Mouse (Mus musculus) limb, embryonic 12.5 days (tissue): ENCODE results near the gene Nsl1. TPM values are rescaled to one million over a fixed set of nuclear protein-coding genes. Genes with fewer than 3 reads are reported as not detected.
"Not testable (repeated sequence)": the region's sequence is repeated elsewhere in the genome, so short reads cannot be mapped to it uniquely, and the experiment has no call there.

ENCODE experiments used
- ATAC-seq: fragments of 200-750 bp; cut with Nextera tagmentation; 2 replicates; pipeline ENCODE4 v1.8.0; 2017; ENCODE audit warnings: low read depth, moderate TSS enrichment; ENCODE audit not compliant: insufficient number of reproducible peaks, insufficient read depth, low FRiP score, low TSS enrichment
- H3K27ac ChIP-seq: fragments of 300-500 bp; sonication (generic); 2 replicates; pipeline ENCODE4 v1.5.1; 2016; ENCODE audit warnings: mild to moderate bottlenecking, moderate library complexity
- H3K27me3 ChIP-seq: fragments of 300-500 bp; sonication (generic); 2 replicates; pipeline ENCODE4 v1.6.1; 2016; ENCODE audit warnings: mild to moderate bottlenecking, moderate library complexity
- H3K36me3 ChIP-seq: fragments of 300-500 bp; sonication (generic); 2 replicates; pipeline ENCODE4 v1.6.1; 2016; ENCODE audit warnings: mild to moderate bottlenecking, moderate library complexity
- H3K4me1 ChIP-seq: fragments of 300-500 bp; sonication (generic); replicated peaks from 2 replicates; pipeline ENCODE4 v1.6.1; 2016
- H3K4me2 ChIP-seq: fragments of 300-500 bp; sonication (generic); 2 replicates; pipeline ENCODE4 v1.6.1; 2016; ENCODE audit warnings: mild to moderate bottlenecking, moderate library complexity
- H3K4me3 ChIP-seq: fragments of 300-500 bp; sonication (generic); replicated peaks from 2 replicates; pipeline ENCODE4 v1.5.1; 2016; ENCODE audit warnings: mild to moderate bottlenecking
- H3K9ac ChIP-seq: fragments of 300-500 bp; sonication (generic); replicated peaks from 2 replicates; pipeline ENCODE4 v1.6.1; 2016; ENCODE audit warnings: mild to moderate bottlenecking, moderate library complexity
- H3K9me3 ChIP-seq: fragments of 300-500 bp; sonication (generic); 2 replicates; pipeline ENCODE4 v1.6.1; 2016; ENCODE audit warnings: mild to moderate bottlenecking, moderate library complexity
- WGBS: fragments of 180-500 bp; shearing (Covaris S2); methylation state at CpG from one replicate; pipeline ENCODE4 v1.1.7; 2016; 5-methylcytosine and 5-hydroxymethylcytosine counted together
- polyA plus RNA-seq: library from polyadenylated mRNA; unstranded; fragments of >200 nt; fragmentation: Nextera tagmentation; extraction: Ambion mirVana; gene quantifications from 2 replicates; pipeline ENCODE4 v1.2.1, GENCODE M21; 2016

The Nsl1 gene
- polyA plus RNA-seq, 1 experiment from 2014 or later, result 33.2 TPM

- not testable (repeated sequence) for H3K27me3 ChIP-seq, ATAC-seq, H3K9me3 ChIP-seq, H3K4me3 ChIP-seq, H3K27ac ChIP-seq, H3K36me3 ChIP-seq, H3K9ac ChIP-seq, H3K4me1 ChIP-seq, H3K4me2 ChIP-seq
- WGBS, result 80% methylated on average over 6 of the region's 6 CpGs
These were observed 31.8 kb upstream of the Nsl1 start for GRCm38 (mm10) chr1:191030922-191031425.

- Histone ChIP-seq H3K4me2 (no peak overlapping the region), H3K4me3 (no peak overlapping the region), H3K9me3 (no peaks in the 10 kb centered on the region), H3K4me1 (no peaks in the 10 kb centered on the region), H3K27ac (no peak overlapping the region), H3K27me3 (no peaks in the 10 kb centered on the region), H3K9ac (no peak overlapping the region), H3K36me3 (no peaks in the 10 kb centered on the region)
- ATAC-seq, result no peak
- 52% methylated on average over 4 of the region's 4 CpGs for WGBS
These were observed 27.2 kb upstream of the Nsl1 start for GRCm38 (mm10) chr1:191035649-191036048.

GRCm38 (mm10) chr1:191036554-191037334, 26.1 kb upstream of the Nsl1 start, which contains the start of gene Spata45:
TSS of gene Spata45 (plus strand) at chr1:191036639.
- Histone ChIP-seq H3K36me3 (no peaks in the 10 kb centered on the region), H3K27me3 (no peaks in the 10 kb centered on the region), H3K4me3 (no peak within 1 kb of the TSS), H3K4me2 (no peak within 1 kb of the TSS), H3K4me1 (no peaks in the 10 kb centered on the region), H3K27ac (no peak within 1 kb of the TSS), H3K9ac (no peak within 1 kb of the TSS), H3K9me3 (no peaks in the 10 kb centered on the region)
- 83% methylated on average over 6 of the region's 6 CpGs for WGBS
- ATAC-seq, result no peak

GRCm38 (mm10) chr1:191037999-191038398, 24.8 kb upstream of the Nsl1 start:
- Histone ChIP-seq H3K4me3 (no peak overlapping the region), H3K4me1 (no peaks in the 10 kb centered on the region), H3K27ac (no peak overlapping the region), H3K9me3 (no peaks in the 10 kb centered on the region), H3K27me3 (no peaks in the 10 kb centered on the region), H3K36me3 (no peaks in the 10 kb centered on the region), H3K9ac (no peak overlapping the region), H3K4me2 (no peak overlapping the region)
- ATAC-seq, result no peak
- 96% methylated on average over 4 of the region's 4 CpGs for WGBS

GRCm38 (mm10) chr1:191041352-191041751, 21.5 kb upstream of the Nsl1 start:
- ATAC-seq, result no peak

GRCm38 (mm10) chr1:191042106-191042505, 20.7 kb upstream of the Nsl1 start:
- 84% methylated on average over 5 of the region's 5 CpGs for WGBS
- Histone ChIP-seq H3K4me3 (no peak overlapping the region), H3K27me3 (no peaks in the 10 kb centered on the region), H3K4me2 (no peak overlapping the region), H3K9me3 (no peaks in the 10 kb centered on the region), H3K27ac (no peak overlapping the region), H3K9ac (no peak overlapping the region), H3K36me3 (no peaks in the 10 kb centered on the region), H3K4me1 (no peaks in the 10 kb centered on the region)
- no peak for ATAC-seq

More at GRCm38 (mm10) chr1:191041352-191041751, 21.5 kb upstream of the Nsl1 start:
- no peaks in the 10 kb centered on the region for H3K27me3 ChIP-seq
- H3K27ac ChIP-seq, result no peak overlapping the region
- H3K4me1 ChIP-seq, result no peaks in the 10 kb centered on the region
- H3K4me2 ChIP-seq, result no peak overlapping the region
- no peaks in the 10 kb centered on the region for H3K36me3 ChIP-seq
- H3K9me3 ChIP-seq, result no peaks in the 10 kb centered on the region
- H3K4me3 ChIP-seq, result no peak overlapping the region
- no peak overlapping the region for H3K9ac ChIP-seq

- H3K4me2 ChIP-seq, result no peak overlapping the region
- no peaks in the 10 kb centered on the region for H3K9me3 ChIP-seq
- no peak overlapping the region for H3K4me3 ChIP-seq
- H3K36me3 ChIP-seq, result no peaks in the 10 kb centered on the region
- no peak overlapping the region for H3K27ac ChIP-seq
- ATAC-seq, result no peak
- H3K9ac ChIP-seq, result no peak overlapping the region
- 79% methylated on average over 3 of the region's 3 CpGs for WGBS
- H3K4me1 ChIP-seq, result no peaks in the 10 kb centered on the region
- no peaks in the 10 kb centered on the region for H3K27me3 ChIP-seq
These were observed 20.1 kb upstream of the Nsl1 start for GRCm38 (mm10) chr1:191042688-191043087.

- WGBS, result 98% methylated on average over 2 of the region's 2 CpGs
- H3K4me1 ChIP-seq, result no peaks in the 10 kb centered on the region
- no peak overlapping the region for H3K27ac ChIP-seq
- no peaks in the 10 kb centered on the region for H3K9me3 ChIP-seq
- no peaks in the 10 kb centered on the region for H3K27me3 ChIP-seq
- H3K4me3 ChIP-seq, result no peak overlapping the region
- no peak overlapping the region for H3K4me2 ChIP-seq
- no peak overlapping the region for H3K9ac ChIP-seq
- no peaks in the 10 kb centered on the region for H3K36me3 ChIP-seq
- ATAC-seq, result no peak
These were observed 17.5 kb upstream of the Nsl1 start for GRCm38 (mm10) chr1:191045264-191045663.

GRCm38 (mm10) chr1:191046231-191046824, 16.5 kb upstream of the Nsl1 start:
- H3K4me1 ChIP-seq, result no peaks in the 10 kb centered on the region
- ATAC-seq, result no peak
- H3K4me3 ChIP-seq, result no peak overlapping the region
- H3K9me3 ChIP-seq, result no peaks in the 10 kb centered on the region
- no peaks in the 10 kb centered on the region for H3K36me3 ChIP-seq
- no peak overlapping the region for H3K4me2 ChIP-seq
- H3K9ac ChIP-seq, result no peak overlapping the region
- 71% methylated on average over 7 of the region's 7 CpGs for WGBS
- no peak overlapping the region for H3K27ac ChIP-seq
- no peaks in the 10 kb centered on the region for H3K27me3 ChIP-seq

GRCm38 (mm10) chr1:191053555-191053954, 9.3 kb upstream of the Nsl1 start:
- Histone ChIP-seq H3K27me3 (no peaks in the 10 kb centered on the region), H3K4me3 (no peak overlapping the region), H3K9me3 (no peaks in the 10 kb centered on the region), H3K36me3 (0 out of 2 replicates have a peak, but pooled peaks cover 7% of the 10 kb centered on the region), H3K9ac (no peak overlapping the region), H3K4me2 (no peak overlapping the region), H3K27ac (no peak overlapping the region), H3K4me1 (no peaks in the 10 kb centered on the region)
- ATAC-seq, result no peak
- 79% methylated on average over 3 of the region's 3 CpGs for WGBS

- Histone ChIP-seq H3K4me2 (no peak overlapping the region), H3K9ac (no peak overlapping the region), H3K36me3 (0 out of 2 replicates have a peak, but pooled peaks cover 7% of the 10 kb centered on the region), H3K27ac (no peak overlapping the region), H3K4me3 (no peak overlapping the region), H3K4me1 (no peaks in the 10 kb centered on the region), H3K27me3 (no peaks in the 10 kb centered on the region), H3K9me3 (no peaks in the 10 kb centered on the region)
- no peak for ATAC-seq
- WGBS, result 75% methylated on average over 8 of the region's 8 CpGs
These were observed 7.8 kb upstream of the Nsl1 start for GRCm38 (mm10) chr1:191054870-191055532.
